Mouse (Mus musculus): ENCODE measurements at regions not wholly inside any gene's neighbourhood (a gene's known extent, or its start where the extent isn't known, plus 50 kb on each side); places are given as distances from the start of the nearest gene placed in this dataset.

GRCm38 (mm10) chr8:126827681-126828383 lies 117.8 kb downstream of the Tomm20 start:
- H3K9ac ChIP-seq = no peak overlapping the region
- H3K9me3 ChIP-seq (ENCODE audit: control insufficient read depth, low read length) = no peaks in the 10 kb centered on the region
- H3K27ac ChIP-seq = peak overlapping the region; percentile 91
- H3K4me1 ChIP-seq (replicated peaks; ENCODE audit: control insufficient read depth, insufficient read depth, low read length) = peaks cover 28% of the 10 kb centered on the region
- ATAC-seq (ENCODE audit: low FRiP score) = no peak
- no peak overlapping the region for H3K4me3 ChIP-seq (replicated peaks; ENCODE audit: low read length)
- H3K27me3 ChIP-seq (ENCODE audit: control insufficient read depth, insufficient read depth, low read length) = no peaks in the 10 kb centered on the region
- DNase-seq (ENCODE audit: low spot score) = no peak
- no peak overlapping the region for H3K4me2 ChIP-seq (replicated peaks)
- H3K36me3 ChIP-seq (replicated peaks; ENCODE audit: control insufficient read depth, insufficient read depth) = no peaks in the 10 kb centered on the region
- WGBS = 69% methylated on average over 6 of the region's 6 CpGs

DNA sequence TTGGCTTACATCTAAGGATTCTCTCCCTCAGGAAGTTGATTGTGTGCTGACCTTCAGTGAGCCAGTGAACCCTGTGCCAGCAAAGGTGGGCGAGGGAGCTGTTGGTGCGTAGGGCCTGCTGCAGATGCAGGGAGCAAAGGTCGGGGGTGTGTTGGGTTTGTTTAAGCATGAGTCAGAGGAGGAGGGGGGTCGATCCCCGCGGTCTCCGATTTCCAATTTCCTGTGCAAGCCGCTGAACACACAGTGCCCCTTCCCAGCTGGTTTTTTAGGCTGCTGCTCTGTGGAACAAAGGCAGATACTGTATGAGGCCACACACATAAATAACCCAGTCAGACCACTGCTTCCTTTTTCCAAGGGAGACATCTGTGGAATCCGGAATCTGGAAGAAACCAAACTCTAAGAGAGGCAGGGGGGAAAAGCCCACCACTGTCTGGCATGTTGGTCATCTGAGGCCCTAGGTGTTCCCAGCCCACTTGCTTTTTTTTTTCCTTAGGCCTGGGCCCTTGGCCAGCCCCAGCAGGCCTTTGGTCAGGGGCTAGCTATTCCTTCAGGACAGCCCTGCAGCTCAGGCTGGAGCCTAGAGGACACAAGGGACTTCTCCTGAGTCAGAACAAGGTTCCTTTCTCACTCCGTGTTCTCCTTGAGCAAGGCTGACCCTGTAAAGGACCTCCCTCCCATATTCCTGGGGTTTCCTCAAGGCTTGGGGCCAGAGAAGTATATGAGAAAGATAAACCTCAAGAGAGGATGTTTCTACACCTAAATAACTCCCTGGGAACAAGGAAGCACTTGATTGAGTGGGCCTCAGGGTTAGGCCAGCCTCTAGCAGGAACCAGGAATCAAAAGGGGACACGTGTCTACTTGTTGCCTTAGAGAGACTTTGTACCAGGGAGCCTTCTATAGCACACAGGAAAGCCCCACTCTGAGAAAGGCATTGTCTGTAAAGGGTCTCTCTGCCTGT lies 119.0 kb downstream of the Tomm20 start:
- WGBS = 3% methylated on average over 11 of the region's 11 CpGs
- no peaks in the 10 kb centered on the region for H3K36me3 ChIP-seq (replicated peaks; ENCODE audit: control insufficient read depth, insufficient read depth)
- ATAC-seq (ENCODE audit: low FRiP score) (peak; percentile 83), DNase-seq (ENCODE audit: low spot score) (peak; percentile 77)
- H3K4me3 ChIP-seq (replicated peaks; ENCODE audit: low read length) = no peak overlapping the region
- no peaks in the 10 kb centered on the region for H3K27me3 ChIP-seq (ENCODE audit: control insufficient read depth, insufficient read depth, low read length)
- H3K9me3 ChIP-seq (ENCODE audit: control insufficient read depth, low read length) = no peaks in the 10 kb centered on the region
- H3K4me1 ChIP-seq (replicated peaks; ENCODE audit: control insufficient read depth, insufficient read depth, low read length) = peaks cover 28% of the 10 kb centered on the region
- H3K27ac ChIP-seq = peak overlapping the region; percentile 91
- H3K9ac ChIP-seq = peak overlapping the region; percentile 61
- peak overlapping the region; percentile 42 for H3K4me2 ChIP-seq (replicated peaks)

GRCm38 (mm10) chr8:126825877-126826276 lies 119.8 kb downstream of the Tomm20 start:
- ATAC-seq (ENCODE audit: low FRiP score) = peak; percentile 61
- 12% methylated on average over 3 of the region's 3 CpGs for WGBS
- Histone ChIP-seq H3K27me3 (ENCODE audit: control insufficient read depth, insufficient read depth, low read length) (no peaks in the 10 kb centered on the region), H3K9ac (peak overlapping the region; percentile 61), H3K36me3 (replicated peaks; ENCODE audit: control insufficient read depth, insufficient read depth) (no peaks in the 10 kb centered on the region), H3K27ac (peak overlapping the region; percentile 91), H3K4me1 (replicated peaks; ENCODE audit: control insufficient read depth, insufficient read depth, low read length) (peaks cover 28% of the 10 kb centered on the region), H3K9me3 (ENCODE audit: control insufficient read depth, low read length) (no peaks in the 10 kb centered on the region), H3K4me2 (replicated peaks) (peak overlapping the region; percentile 42), H3K4me3 (replicated peaks; ENCODE audit: low read length) (no peak overlapping the region)
- peak; percentile 71 for DNase-seq (ENCODE audit: low spot score)

GRCm38 (mm10) chr8:126824575-126825208 lies 121.0 kb downstream of the Tomm20 start:
- DNase-seq (ENCODE audit: low spot score) = no peak

DNA sequence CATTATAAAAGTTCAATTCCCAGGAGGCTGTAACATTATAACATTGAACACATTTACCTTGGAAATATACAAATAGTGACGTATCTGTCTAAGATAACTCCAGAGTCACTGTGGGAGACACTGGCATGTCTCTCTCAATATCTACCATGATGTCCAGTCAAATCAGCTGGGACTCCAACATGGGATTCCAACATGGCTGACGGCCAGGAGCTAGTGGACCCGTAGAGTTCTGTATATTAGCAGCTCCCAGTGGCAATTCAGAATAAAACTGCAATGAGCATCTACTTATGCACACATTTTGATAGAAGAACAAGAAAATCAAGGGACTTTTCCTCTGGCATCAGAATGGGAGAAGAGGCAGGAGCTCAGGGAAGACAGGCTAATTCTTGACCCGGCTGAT lies 123.4 kb downstream of the Tomm20 start:
- H3K4me1 ChIP-seq (replicated peaks; ENCODE audit: control insufficient read depth, insufficient read depth, low read length) = peaks cover 22% of the 10 kb centered on the region
- no peaks in the 10 kb centered on the region for H3K36me3 ChIP-seq (replicated peaks; ENCODE audit: control insufficient read depth, insufficient read depth)
- no peak overlapping the region for H3K27ac ChIP-seq
- H3K9ac ChIP-seq = no peak overlapping the region
- no peaks in the 10 kb centered on the region for H3K27me3 ChIP-seq (ENCODE audit: control insufficient read depth, insufficient read depth, low read length)
- H3K4me3 ChIP-seq (replicated peaks; ENCODE audit: low read length) = no peak overlapping the region
- H3K4me2 ChIP-seq (replicated peaks) = no peak overlapping the region
- 93% methylated on average over 4 of the region's 4 CpGs for WGBS
- DNase-seq (ENCODE audit: low spot score) = no peak
- H3K9me3 ChIP-seq (ENCODE audit: control insufficient read depth, low read length) = no peaks in the 10 kb centered on the region
- no peak for ATAC-seq (ENCODE audit: low FRiP score)

More at GRCm38 (mm10) chr8:126824575-126825208, 121.0 kb downstream of the Tomm20 start:
- Histone ChIP-seq H3K27ac (peak overlapping the region; percentile 91), H3K27me3 (ENCODE audit: control insufficient read depth, insufficient read depth, low read length) (no peaks in the 10 kb centered on the region), H3K9ac (no peak overlapping the region), H3K4me2 (replicated peaks) (no peak overlapping the region), H3K9me3 (ENCODE audit: control insufficient read depth, low read length) (no peaks in the 10 kb centered on the region), H3K36me3 (replicated peaks; ENCODE audit: control insufficient read depth, insufficient read depth) (no peaks in the 10 kb centered on the region), H3K4me1 (replicated peaks; ENCODE audit: control insufficient read depth, insufficient read depth, low read length) (peaks cover 28% of the 10 kb centered on the region), H3K4me3 (replicated peaks; ENCODE audit: low read length) (no peak overlapping the region)
- 46% methylated on average over 10 of the region's 10 CpGs for WGBS
- peak; percentile 28; the same call in 1 of the 2 replicates for ATAC-seq (ENCODE audit: low FRiP score)

DNA sequence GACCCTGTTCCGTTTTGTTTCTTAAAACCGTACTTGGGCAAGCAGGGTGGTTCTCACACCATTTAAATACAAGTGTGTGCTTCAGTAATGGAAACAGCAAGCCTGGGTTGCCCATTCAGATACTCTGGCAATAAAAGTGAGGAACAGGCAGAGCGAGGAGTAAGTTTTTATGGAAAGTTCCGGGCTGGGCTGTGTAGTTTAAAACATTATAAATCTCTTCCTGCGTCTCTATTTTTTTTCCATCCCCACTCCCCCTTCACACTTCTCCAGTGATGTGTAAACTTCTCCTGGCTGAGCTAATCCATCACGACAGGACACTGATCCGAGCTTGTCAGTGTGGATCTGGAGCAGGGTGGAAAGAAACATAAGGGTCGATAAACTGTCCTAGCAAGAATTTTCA lies 124.4 kb downstream of the Tomm20 start:
- no peak overlapping the region for H3K27ac ChIP-seq
- peaks cover 13% of the 10 kb centered on the region for H3K4me1 ChIP-seq (replicated peaks; ENCODE audit: control insufficient read depth, insufficient read depth, low read length)
- no peak overlapping the region for H3K4me2 ChIP-seq (replicated peaks)
- H3K27me3 ChIP-seq (ENCODE audit: control insufficient read depth, insufficient read depth, low read length) = no peaks in the 10 kb centered on the region
- WGBS = 66% methylated on average over 8 of the region's 8 CpGs
- H3K9me3 ChIP-seq (ENCODE audit: control insufficient read depth, low read length) = no peaks in the 10 kb centered on the region
- ATAC-seq (ENCODE audit: low FRiP score) (no peak), DNase-seq (ENCODE audit: low spot score) (no peak)
- no peaks in the 10 kb centered on the region for H3K36me3 ChIP-seq (replicated peaks; ENCODE audit: control insufficient read depth, insufficient read depth)
- no peak overlapping the region for H3K4me3 ChIP-seq (replicated peaks; ENCODE audit: low read length)
- no peak overlapping the region for H3K9ac ChIP-seq

DNA sequence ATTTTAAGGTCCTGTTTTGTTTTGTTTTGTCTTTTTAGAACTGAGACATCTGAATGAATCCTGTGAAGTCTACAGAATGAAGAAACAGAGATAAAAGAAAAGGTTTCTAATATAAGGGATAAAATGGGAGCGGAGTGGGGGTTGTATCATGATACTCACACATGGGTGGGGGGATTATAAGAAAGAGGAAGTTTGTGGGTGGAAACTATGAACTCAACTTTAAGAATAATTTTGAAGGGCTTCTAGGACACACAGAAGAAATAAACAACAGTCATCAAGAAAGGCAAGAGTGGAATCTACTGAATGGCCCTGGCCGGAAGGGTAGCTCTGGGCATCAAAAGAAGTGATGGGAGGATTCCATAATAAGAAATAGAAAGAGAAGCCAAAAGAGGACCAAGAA lies 125.1 kb downstream of the Tomm20 start:
- Histone ChIP-seq H3K36me3 (replicated peaks; ENCODE audit: control insufficient read depth, insufficient read depth) (no peaks in the 10 kb centered on the region), H3K9ac (no peak overlapping the region), H3K4me3 (replicated peaks; ENCODE audit: low read length) (no peak overlapping the region), H3K27ac (no peak overlapping the region), H3K4me1 (replicated peaks; ENCODE audit: control insufficient read depth, insufficient read depth, low read length) (peaks cover 5% of the 10 kb centered on the region), H3K9me3 (ENCODE audit: control insufficient read depth, low read length) (no peaks in the 10 kb centered on the region), H3K27me3 (ENCODE audit: control insufficient read depth, insufficient read depth, low read length) (no peaks in the 10 kb centered on the region), H3K4me2 (replicated peaks) (no peak overlapping the region)
- 99% methylated on average over 2 of the region's 2 CpGs for WGBS
- ATAC-seq (ENCODE audit: low FRiP score) = no peak
- no peak for DNase-seq (ENCODE audit: low spot score)

DNA sequence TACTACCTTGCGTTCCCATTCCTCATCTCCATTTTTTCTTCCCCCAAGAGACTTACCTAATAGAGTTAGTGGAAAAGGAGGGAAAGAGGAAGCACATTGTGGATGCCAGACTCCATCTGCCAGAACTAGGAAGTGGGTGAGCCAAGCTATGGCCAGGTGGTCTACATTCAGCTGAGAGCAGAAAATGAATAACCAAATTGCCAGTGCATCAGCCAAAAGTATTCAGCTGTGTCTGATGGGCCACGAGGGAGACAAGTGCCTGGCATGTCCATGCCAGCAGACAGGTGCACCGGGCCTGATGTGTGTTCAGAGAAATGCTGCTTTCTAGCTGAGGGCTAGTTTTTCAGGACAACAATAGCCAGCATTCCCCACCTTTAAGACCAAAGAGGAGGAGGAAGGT lies 126.4 kb downstream of the Tomm20 start:
- Histone ChIP-seq H3K4me3 (replicated peaks; ENCODE audit: low read length) (no peak overlapping the region), H3K36me3 (replicated peaks; ENCODE audit: control insufficient read depth, insufficient read depth) (no peaks in the 10 kb centered on the region), H3K4me2 (replicated peaks) (no peak overlapping the region), H3K4me1 (replicated peaks; ENCODE audit: control insufficient read depth, insufficient read depth, low read length) (no peaks in the 10 kb centered on the region), H3K9ac (no peak overlapping the region), H3K9me3 (ENCODE audit: control insufficient read depth, low read length) (no peaks in the 10 kb centered on the region), H3K27me3 (ENCODE audit: control insufficient read depth, insufficient read depth, low read length) (no peaks in the 10 kb centered on the region), H3K27ac (no peak overlapping the region)
- ATAC-seq (ENCODE audit: low FRiP score) (no peak), DNase-seq (ENCODE audit: low spot score) (no peak)
- 70% methylated on average over 3 of the region's 3 CpGs for WGBS

GRCm38 (mm10) chr8:126816155-126816554 lies 129.5 kb downstream of the Tomm20 start:
- no peaks in the 10 kb centered on the region for H3K27me3 ChIP-seq (ENCODE audit: control insufficient read depth, insufficient read depth, low read length)
- ATAC-seq (ENCODE audit: low FRiP score) = no peak
- no peak overlapping the region for H3K4me3 ChIP-seq (replicated peaks; ENCODE audit: low read length)
- H3K4me1 ChIP-seq (replicated peaks; ENCODE audit: control insufficient read depth, insufficient read depth, low read length) = no peaks in the 10 kb centered on the region
- H3K4me2 ChIP-seq (replicated peaks) = no peak overlapping the region
- no peak for DNase-seq (ENCODE audit: low spot score)
- no peak overlapping the region for H3K9ac ChIP-seq
- no peaks in the 10 kb centered on the region for H3K36me3 ChIP-seq (replicated peaks; ENCODE audit: control insufficient read depth, insufficient read depth)
- peaks cover 11% of the 10 kb centered on the region; the same call in 1 of the 2 replicates for H3K9me3 ChIP-seq (ENCODE audit: control insufficient read depth, low read length)
- 88% methylated on average over 3 of the region's 3 CpGs for WGBS
- no peak overlapping the region for H3K27ac ChIP-seq

Data from hindbrain, embryonic 14.5 days (tissue).